Mouse (Mus musculus) adrenal gland, adult 8-10 months (tissue): Measurements from ENCODE around the gene Iah1. TPM values are rescaled to one million over a fixed set of nuclear protein-coding genes. Genes with fewer than 3 reads are reported as not detected.

ENCODE experiments used
- DNase-seq: peaks from one replicate; pipeline ENCODE4 v3.0.0; 2022
- total RNA-seq, 4 experiments: library from RNA; stranded (reverse); gene quantifications; 2 replicates each; pipeline ENCODE4 v1.2.4; 2022

Iah1 gene
- 10 to 100 TPM; 53.0 to 61.9 (median 56.4) TPM for total RNA-seq

DNA sequence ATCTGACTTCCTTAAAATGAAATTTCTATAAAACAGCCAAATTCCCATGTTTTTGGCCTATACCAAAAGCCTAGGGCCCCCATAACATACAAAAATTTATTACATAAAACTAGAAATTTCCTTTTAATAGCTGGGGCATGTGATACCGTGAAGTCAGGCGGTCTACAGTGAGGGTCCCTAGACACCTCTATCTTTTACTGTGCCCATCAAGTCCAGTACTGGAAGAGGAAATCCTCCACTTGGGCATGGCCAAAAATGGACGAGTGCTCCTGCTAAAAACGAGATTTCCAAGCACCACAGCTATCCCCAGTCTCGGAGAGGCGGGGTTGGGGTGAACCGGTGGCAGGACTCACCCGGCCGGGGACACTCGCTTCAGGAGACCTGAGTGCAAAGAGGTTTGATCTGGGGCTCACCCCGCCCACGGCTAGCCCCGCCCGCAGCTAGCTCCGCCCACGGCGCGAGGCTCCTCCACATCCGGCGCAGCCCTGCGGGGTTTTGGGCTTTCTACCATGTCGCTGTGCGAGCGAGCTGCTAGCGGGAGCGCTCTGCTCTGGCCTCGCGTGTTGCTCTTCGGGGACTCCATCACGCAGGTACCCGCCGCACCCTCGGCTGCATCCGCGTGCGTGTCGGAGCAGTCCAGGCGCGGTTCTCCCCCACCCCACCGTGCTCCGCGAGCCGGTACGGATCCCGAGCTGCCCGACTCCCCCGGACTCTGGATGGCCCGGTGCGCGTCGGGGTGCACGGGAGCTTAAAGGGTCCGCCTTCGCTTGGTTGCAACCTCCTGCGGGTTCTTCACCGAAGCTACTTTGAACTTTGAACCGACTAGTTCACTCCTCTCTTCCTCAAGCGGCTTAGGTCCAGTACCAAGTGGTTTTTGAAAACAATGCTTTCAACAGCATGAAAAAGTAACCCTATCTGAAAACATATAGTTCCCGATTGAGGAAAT, at the start of gene Iah1:
Gene Iah1, plus strand, starts transcription at position 467 of the 946 bp plus-strand sequence.
- peak; percentile 74 for DNase-seq

GRCm38 (mm10) chr12:21266784-21267098, 49.4 kb upstream of the Iah1 start:
- no peak for DNase-seq

- no peak for DNase-seq
These were observed 48.0 kb upstream of the Iah1 start for GRCm38 (mm10) chr12:21268083-21268616.

- no peak for DNase-seq
These were observed 41.7 kb upstream of the Iah1 start for GRCm38 (mm10) chr12:21274446-21274845.

DNA sequence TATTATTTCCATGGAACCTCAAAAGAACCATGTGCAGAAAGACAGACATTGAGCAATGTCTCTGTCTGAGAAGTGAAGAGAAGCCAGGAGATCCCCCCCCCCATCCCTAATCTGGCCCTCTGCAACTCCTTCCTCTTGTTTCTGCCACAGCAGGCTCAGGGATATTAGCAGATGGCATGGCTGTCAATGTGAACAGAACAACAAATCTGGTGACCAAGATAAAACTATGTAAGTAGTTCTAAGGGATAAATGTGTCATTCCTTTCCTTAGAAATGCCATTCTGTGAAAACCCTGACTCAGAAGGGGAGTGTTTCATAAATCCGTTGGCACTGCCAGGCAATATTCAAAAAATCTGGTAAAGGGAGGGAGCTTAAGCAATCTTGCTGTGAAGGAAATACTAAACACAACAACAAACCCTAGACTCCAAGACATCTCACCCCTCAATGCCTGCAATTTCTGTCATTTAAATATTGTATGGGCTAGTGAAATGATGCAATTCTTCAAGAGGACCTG, 38.8 kb upstream of the Iah1 start:
- DNase-seq = no peak

- no peak for DNase-seq
These were observed 31.3 kb upstream of the Iah1 start, which contains the start of gene Cpsf3 for GRCm38 (mm10) chr12:21284761-21285441. Gene Cpsf3 (plus strand): TSS chr12:21285391.

GRCm38 (mm10) chr12:21285508-21286242, 30.5 kb upstream of the Iah1 start:
- no peak for DNase-seq

DNA sequence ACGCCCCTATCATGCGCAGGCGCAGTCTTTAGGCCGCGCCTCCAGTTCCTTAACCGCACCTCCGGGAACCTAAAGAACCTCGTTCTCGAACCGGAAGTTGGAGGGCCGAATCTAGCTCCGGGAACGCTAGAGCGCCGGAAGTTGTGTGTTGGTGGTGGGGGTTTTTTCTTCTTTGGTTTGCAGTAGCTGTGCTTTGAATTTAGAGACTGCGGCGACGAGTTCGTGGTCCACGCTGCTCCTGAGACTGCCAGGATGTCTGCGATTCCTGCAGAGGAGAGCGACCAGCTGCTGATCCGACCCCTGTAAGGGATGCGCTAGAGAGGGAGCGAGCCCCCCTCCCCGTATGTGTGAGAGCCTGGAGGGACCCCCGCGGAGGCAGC, 30.0 kb upstream of the Iah1 start, which contains the start of gene Itgb1bp1:
Gene Itgb1bp1, minus strand, starts transcription at position 42 of the 380 bp plus-strand sequence.
- peak; percentile 98 for DNase-seq

- no peak for DNase-seq
These were observed 29.2 kb upstream of the Iah1 start for GRCm38 (mm10) chr12:21286712-21287650.

DNA sequence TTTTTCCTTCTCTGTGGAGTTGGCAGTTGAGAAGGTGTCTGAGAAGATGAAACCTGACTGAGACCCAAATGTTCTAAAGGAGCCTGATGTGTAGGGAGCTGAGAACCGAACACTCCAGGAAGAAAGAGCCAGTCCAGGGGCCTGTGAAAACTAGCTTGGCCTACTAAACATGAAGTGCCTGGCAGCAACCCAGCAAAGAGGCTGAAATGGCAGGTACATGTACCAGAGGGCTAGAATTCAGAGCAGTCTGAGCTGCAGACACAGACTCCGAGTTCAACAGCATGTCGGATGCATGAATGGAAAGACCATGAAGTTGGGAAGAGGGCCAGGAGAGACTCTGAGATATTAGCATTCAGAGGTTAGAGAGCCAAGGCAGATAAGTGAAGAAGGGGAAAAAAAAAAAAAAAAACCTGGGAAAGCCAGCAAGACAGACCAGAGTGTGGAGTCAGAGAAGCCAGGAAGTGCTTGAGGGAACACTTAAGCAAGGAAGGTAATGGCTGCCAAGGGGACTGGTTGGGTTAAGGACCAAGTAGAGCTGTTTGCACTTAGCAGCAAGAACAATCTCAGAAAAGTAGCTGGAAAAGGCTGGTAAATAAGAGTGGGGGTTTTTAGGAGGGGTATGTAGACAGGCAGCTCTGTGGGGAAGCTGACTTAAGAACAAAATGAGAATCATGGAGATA, 27.3 kb upstream of the Iah1 start:
- DNase-seq = no peak

GRCm38 (mm10) chr12:21289651-21290050, 26.5 kb upstream of the Iah1 start:
- no peak for DNase-seq

DNA sequence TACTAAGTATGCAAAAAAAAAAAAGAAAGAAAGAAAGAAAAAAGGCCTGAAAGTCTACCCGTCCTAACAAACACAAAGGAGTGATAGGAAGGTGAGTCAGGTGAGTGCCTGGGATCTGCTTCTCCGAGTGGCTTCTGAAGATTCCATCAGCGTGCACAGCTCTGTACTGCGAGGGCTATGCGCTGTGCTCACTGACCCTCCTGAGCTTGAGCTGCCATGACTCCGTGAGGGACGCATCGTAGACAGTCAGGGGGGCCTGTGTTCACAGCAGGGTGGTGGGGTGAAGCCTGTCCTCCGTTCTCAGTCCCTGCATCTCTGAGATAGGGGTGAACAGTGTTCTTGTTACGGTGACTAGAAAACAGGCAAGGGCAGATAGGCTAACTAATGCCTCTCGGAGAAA, 17.3 kb upstream of the Iah1 start:
- DNase-seq = no peak

DNA sequence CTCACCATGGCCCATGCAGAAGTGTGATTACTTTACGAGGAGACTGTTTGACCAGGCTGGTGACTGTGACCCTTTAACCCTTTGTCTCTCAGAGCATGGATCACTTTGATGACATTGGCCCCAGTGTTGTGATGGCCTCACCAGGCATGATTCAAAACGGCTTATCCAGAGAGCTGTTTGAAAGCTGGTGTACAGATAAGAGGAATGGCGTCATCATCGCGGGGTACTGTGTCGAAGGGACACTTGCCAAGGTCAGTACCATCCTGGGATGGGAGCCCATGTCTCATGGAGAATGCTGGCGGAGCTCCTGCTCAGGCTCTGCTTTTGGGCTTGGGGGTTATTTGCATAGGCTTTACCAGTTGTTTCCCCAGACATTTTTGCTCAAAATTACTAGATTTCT, 14.9 kb upstream of the Iah1 start:
- peak; percentile 69 for DNase-seq

DNA sequence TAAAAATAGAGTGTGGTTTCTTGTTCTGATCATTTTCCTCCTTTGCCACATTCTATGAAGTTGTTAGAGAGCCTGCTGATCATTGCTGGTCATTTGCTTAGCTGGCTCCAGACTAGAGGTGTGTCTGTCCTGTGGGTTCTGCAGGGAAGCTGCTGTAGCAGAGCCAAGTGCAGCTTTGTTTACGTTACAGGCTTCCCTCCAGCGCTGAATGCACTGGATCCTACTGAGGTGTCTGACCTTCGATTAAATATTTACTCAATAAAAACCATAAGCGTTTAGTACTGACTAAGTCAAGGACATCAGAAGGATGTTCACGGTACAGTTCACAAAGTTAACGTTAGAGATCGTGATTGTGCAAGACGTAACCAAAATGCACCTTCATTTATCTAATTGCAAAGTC, 14.3 kb upstream of the Iah1 start:
- no peak for DNase-seq

DNA sequence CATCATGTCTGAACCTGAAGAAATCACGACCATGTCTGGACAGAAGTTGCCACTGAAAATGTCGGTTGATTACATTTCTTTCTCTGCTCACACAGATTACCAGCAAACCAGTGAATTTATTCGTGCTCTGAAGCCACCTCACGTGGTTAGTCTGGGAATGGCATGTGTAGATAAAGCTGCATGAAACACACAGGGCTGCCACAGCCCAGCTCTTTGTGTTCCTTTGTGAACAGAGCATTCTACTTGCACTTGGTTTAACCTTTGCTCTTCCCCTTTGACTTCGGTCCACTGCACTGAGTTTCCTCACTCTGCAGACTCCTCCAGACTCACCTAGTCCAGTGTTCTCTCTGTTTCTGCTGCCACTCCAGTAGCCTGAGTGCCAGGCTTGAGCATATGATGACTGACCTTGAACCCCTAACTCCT, 13.8 kb upstream of the Iah1 start:
- DNase-seq = no peak

GRCm38 (mm10) chr12:21305741-21306140, 10.4 kb upstream of the Iah1 start:
- DNase-seq = no peak

- DNase-seq = no peak
These were observed 9.5 kb upstream of the Iah1 start for GRCm38 (mm10) chr12:21306721-21307120.

DNA sequence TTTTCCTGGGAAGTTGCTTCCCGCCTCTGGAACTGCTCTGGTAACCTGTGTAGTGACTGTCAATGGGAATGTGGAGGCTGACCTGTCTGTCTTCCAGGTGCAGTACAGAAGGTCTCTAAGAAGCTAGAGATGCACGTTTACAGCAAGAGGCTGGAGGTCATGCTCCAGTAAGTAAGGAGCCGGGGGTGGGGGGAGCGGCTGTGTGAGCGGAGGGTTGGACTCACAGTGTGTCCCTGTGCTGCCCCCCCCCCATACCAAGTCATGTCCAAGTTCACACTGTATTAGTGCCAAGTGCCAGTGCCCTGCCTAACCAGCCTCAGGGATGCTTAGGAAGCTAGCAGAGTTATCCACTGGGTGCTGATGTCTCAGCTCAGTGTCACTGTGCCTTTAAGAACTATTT, 4.0 kb upstream of the Iah1 start:
- DNase-seq = no peak

DNA sequence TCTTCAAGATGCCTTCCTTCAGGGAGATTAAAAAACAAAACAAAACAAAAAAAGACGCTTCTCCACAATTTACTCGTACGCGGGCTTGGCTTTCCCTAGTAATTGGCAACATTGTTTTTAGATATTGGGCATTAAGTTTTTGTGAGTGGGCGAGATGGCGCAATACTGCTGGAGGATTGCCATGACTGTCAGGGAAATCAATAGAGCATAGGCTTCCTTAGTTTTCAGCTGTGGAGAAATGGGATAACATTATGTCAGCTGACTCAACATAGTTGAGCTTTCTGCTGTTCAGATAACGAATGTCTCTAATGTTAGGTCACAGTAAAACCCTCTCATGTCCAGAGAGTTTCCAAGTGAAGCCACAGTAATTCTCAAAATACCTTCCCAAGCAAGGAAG, 678 bp downstream of the Iah1 start:
- peak; percentile 34 for DNase-seq

DNA sequence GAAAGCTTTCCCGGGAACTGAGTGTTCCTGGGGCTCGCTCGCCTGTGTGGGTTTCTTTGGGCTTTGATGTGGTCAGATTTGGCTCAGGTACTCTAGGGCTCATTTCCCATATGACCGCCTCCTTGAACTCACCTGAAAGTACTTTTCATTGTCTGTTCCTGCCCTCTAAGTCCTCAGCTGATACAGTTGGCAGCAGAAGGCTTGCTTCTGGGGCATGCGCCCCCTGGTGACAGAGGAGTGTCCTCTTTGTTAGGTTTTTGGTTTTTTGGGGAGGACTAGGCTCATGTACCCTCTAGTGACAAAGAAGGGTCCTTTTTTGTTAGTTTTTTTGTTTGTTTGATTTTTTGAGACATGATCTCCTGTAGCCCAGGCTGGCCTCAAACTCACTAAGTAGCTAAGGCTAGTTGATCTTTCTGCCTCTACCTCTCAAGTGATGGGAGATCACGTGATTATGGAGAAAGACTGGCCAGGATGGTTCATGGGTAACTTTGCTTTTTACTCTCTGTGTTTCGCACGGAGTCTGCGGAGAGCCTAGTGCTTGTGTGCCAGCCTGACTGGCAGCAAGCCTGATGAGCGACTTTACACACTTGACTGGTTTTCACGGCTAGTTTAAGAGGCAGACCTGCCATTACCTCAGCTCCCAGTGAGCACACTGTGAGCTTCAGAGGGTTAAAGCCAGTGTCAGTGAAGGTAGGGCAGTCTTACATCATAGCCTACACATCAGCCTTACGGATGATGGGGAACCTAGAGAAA, 2.1 kb downstream of the Iah1 start:
- DNase-seq = peak; percentile 32
